Mouse (Mus musculus): ENCODE measurements around the gene Fibp. TPM values are rescaled to one million over a fixed set of nuclear protein-coding genes. Genes with fewer than 3 reads are reported as not detected.

Fibp gene
- polyA plus RNA-seq, 1 experiment from 2014 or later, result 108 TPM

DNA sequence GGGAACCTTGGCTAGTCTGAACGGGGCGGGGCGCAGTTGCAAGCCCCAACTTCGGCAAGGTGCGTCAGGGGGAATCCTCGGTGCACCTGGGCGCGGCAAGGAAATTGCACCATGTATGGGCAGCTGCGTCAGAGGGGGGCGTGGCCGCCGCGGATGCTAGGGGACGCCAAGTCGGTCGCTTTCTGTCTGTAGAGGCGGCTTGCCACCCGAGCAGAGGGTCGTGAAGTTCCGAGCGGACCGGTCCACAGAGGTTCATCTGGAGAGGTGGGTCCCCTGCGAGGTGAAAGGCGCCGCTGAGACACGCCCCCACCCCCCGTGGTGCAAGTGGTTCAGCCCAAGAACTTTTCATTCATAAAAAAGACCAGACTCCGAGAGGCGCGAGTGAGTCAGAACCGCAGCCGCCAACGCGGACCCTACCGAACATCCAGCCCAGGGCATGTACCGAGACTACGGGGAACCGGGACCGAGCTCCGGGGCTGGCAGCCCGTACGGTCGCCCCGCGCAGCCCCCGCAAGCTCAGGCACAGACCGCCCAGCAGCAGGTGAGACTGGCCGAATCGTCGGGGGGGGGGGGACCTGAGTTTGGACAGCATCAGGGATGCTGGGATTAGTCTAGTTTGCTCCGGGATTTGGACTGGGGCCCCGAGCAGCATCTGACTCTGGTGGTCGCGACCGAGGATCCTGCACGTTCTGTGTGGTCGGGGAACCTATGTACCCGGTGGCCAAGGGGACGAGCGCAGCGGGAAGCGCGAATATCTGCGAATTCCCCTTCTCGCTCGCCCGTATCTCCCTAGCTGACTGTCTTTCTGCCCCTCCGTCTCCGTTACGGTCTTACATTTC, 12.7 kb upstream of the Fibp start, which contains the start of gene Fosl1:
TSS of gene Fosl1 (plus strand) at position 33 of the 839 bp plus-strand sequence.
- Histone ChIP-seq H3K4me3 (ENCODE audit: low read length) (peak within 1 kb of the TSS; percentile 53), H3K4me2 (ENCODE audit: low read depth, low read length) (peak within 1 kb of the TSS; percentile 79), H3K36me3 (ENCODE audit: control insufficient read depth, insufficient read depth) (no peaks in the 10 kb centered on the region), H3K4me1 (ENCODE audit: control insufficient read depth, insufficient read depth, low read length) (peaks cover 19% of the 10 kb centered on the region), H3K27me3 (ENCODE audit: control insufficient read depth, insufficient read depth, low read length) (peaks cover 45% of the 10 kb centered on the region), H3K9me3 (replicated peaks; ENCODE audit: control insufficient read depth, low read length) (no peaks in the 10 kb centered on the region), H3K9ac (ENCODE audit: low read length) (peak within 1 kb of the TSS; percentile 58), H3K27ac (ENCODE audit: low read length) (no peak within 1 kb of the TSS)
- WGBS, result under 1% methylated on average over 70 of the region's 70 CpGs
- peak; percentile 42; the same call in 1 of the 2 replicates for ATAC-seq (replicated peaks; ENCODE audit: extremely low read depth, insufficient read depth, low FRiP score)

DNA sequence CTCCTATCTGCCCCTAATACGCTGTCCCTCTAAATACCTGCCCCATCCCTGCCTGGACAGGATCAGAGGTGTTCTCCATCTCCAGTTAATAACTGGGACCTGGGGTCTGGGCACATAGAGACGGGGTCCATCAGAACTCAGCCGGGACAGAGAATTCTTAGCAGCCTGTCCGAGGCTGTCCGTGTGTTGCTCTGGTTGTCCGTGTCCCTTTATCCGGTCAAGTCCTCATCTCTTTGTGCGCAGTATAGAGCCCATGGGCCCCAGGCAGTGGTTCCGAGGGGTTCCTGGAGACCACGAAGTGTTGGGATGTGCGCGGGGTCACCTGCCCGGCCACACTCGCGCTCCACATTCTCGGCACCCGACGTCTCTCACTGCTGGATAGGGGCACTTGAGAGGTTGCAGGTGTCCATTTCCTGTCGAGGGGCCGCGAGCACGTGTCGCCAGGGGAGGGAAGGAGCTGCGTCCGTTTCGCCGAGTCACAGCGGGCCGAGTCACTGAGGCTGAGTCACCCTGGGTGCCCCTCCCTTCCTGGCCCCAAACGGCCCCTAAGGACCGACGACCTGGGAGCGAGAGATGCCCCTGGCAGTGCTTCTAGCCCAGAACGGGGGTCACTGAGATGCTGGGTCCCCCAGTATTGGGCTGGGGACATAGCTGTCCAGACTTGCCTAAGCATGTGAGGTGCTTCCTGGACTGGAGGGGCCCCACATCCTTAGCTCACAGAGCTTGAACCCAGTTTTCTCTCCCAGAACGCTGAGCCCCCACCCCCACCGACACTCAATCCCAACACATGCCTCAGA, 11.9 kb upstream of the Fibp start:
- no peak for ATAC-seq (replicated peaks; ENCODE audit: extremely low read depth, insufficient read depth, low FRiP score)
- Histone ChIP-seq H3K9me3 (replicated peaks; ENCODE audit: control insufficient read depth, low read length) (no peaks in the 10 kb centered on the region), H3K9ac (ENCODE audit: low read length) (peak overlapping the region; percentile 58; the same call in 1 of the 2 replicates), H3K4me2 (ENCODE audit: low read depth, low read length) (peak overlapping the region; percentile 79), H3K36me3 (ENCODE audit: control insufficient read depth, insufficient read depth) (no peaks in the 10 kb centered on the region), H3K27me3 (ENCODE audit: control insufficient read depth, insufficient read depth, low read length) (peaks cover 45% of the 10 kb centered on the region), H3K4me3 (ENCODE audit: low read length) (peak overlapping the region; percentile 53), H3K27ac (ENCODE audit: low read length) (no peak overlapping the region), H3K4me1 (ENCODE audit: control insufficient read depth, insufficient read depth, low read length) (peaks cover 19% of the 10 kb centered on the region)
- 5% methylated on average over 36 of the region's 36 CpGs for WGBS

DNA sequence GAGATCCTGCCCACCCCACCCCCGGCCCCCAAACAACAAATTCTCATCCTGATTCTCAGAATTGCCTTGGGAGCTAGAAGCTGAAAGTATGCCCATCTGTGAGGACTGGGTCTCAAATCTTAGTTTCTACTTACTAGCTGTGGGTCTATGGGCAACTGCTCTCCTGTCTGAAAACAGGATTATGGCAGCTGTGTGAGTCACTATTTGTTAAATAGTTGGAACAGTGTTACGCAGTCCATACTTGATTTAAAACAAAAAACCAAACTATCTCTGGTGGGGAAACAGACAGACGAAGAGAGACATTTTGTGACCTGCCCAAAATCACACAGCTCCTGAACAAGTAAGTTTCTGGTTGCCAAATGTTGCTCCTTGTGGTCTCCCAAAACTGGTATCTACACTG, 10.7 kb upstream of the Fibp start:
- no peak for ATAC-seq (replicated peaks; ENCODE audit: extremely low read depth, insufficient read depth, low FRiP score)
- 76% methylated on average over 3 of the region's 3 CpGs for WGBS
- Histone ChIP-seq H3K9me3 (replicated peaks; ENCODE audit: control insufficient read depth, low read length) (no peaks in the 10 kb centered on the region), H3K36me3 (ENCODE audit: control insufficient read depth, insufficient read depth) (no peaks in the 10 kb centered on the region), H3K9ac (ENCODE audit: low read length) (no peak overlapping the region), H3K27ac (ENCODE audit: low read length) (no peak overlapping the region), H3K27me3 (ENCODE audit: control insufficient read depth, insufficient read depth, low read length) (peaks cover 40% of the 10 kb centered on the region), H3K4me3 (ENCODE audit: low read length) (no peak overlapping the region), H3K4me2 (ENCODE audit: low read depth, low read length) (no peak overlapping the region), H3K4me1 (ENCODE audit: control insufficient read depth, insufficient read depth, low read length) (peaks cover 19% of the 10 kb centered on the region)

DNA sequence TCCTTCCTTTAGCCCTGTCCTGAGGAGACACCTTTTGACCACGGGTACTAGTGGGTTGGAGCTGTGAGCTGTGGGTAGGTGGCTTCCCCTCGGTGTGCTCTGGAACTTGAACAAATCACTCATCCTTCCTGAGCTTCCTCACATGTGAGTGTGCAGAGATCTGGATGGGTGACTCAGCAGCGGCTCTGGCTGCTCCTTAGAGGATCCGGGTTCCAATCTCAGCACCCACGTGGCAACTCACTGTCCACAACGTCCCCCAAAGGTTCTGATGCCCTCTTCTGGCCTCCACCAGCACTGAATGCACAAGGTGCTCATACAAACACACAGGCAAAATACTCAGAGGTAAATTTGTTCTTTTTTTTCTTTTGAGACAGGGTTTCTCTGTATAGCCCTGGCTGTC, 8.6 kb upstream of the Fibp start:
- WGBS, result 67% methylated on average over 6 of the region's 6 CpGs
- no peak overlapping the region for H3K27ac ChIP-seq (ENCODE audit: low read length)
- H3K9me3 ChIP-seq (replicated peaks; ENCODE audit: control insufficient read depth, low read length), result no peaks in the 10 kb centered on the region
- no peak overlapping the region for H3K9ac ChIP-seq (ENCODE audit: low read length)
- H3K4me2 ChIP-seq (ENCODE audit: low read depth, low read length), result no peak overlapping the region
- H3K36me3 ChIP-seq (ENCODE audit: control insufficient read depth, insufficient read depth), result no peaks in the 10 kb centered on the region
- peaks cover 34% of the 10 kb centered on the region for H3K4me1 ChIP-seq (ENCODE audit: control insufficient read depth, insufficient read depth, low read length)
- H3K27me3 ChIP-seq (ENCODE audit: control insufficient read depth, insufficient read depth, low read length), result peaks cover 29% of the 10 kb centered on the region
- ATAC-seq (replicated peaks; ENCODE audit: extremely low read depth, insufficient read depth, low FRiP score), result no peak
- no peak overlapping the region for H3K4me3 ChIP-seq (ENCODE audit: low read length)

DNA sequence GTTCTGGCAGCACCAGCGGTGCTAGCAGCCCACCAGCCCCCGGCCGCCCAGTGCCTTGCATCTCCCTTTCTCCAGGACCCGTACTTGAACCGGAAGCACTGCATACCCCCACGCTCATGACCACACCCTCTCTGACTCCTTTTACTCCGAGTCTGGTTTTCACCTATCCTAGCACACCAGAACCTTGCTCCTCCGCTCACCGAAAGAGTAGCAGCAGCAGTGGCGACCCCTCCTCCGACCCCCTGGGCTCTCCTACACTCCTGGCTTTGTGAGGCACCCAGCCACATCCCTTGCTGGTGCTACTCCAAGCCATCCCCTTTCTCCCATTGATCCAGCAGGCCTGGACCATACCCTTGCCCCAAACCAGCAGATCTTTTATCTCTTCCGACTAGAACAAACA, 5.4 kb upstream of the Fibp start:
- Histone ChIP-seq H3K9ac (ENCODE audit: low read length) (peak overlapping the region; percentile 82), H3K4me3 (ENCODE audit: low read length) (peak overlapping the region; percentile 71), H3K27me3 (ENCODE audit: control insufficient read depth, insufficient read depth, low read length) (peaks cover 6% of the 10 kb centered on the region), H3K9me3 (replicated peaks; ENCODE audit: control insufficient read depth, low read length) (no peaks in the 10 kb centered on the region), H3K4me1 (ENCODE audit: control insufficient read depth, insufficient read depth, low read length) (peaks cover 25% of the 10 kb centered on the region), H3K36me3 (ENCODE audit: control insufficient read depth, insufficient read depth) (no peaks in the 10 kb centered on the region), H3K27ac (ENCODE audit: low read length) (no peak overlapping the region), H3K4me2 (ENCODE audit: low read depth, low read length) (peak overlapping the region; percentile 98)
- WGBS, result 75% methylated on average over 12 of the region's 12 CpGs
- no peak for ATAC-seq (replicated peaks; ENCODE audit: extremely low read depth, insufficient read depth, low FRiP score)

DNA sequence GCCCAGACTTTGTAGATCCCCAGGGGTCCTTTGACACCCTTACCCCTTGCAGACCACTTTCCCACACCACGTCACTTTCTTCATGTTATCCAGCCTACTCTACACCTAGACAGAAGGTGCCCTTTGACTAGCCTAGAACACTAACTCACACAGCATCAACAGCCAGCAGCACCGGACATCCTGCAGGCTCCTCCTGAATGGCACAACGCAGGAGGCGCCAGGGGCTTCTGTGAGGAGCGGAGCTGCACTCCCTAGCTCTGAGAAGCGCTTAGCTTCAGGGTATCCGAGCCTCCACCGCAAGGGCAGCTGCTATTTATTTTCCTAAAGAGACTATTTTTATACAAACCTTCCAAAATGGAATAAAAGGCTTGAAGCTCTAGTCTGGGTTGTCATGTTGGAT, 4.8 kb upstream of the Fibp start:
- peaks cover 25% of the 10 kb centered on the region for H3K4me1 ChIP-seq (ENCODE audit: control insufficient read depth, insufficient read depth, low read length)
- no peak for ATAC-seq (replicated peaks; ENCODE audit: extremely low read depth, insufficient read depth, low FRiP score)
- peak overlapping the region; percentile 71 for H3K4me3 ChIP-seq (ENCODE audit: low read length)
- no peaks in the 10 kb centered on the region for H3K9me3 ChIP-seq (replicated peaks; ENCODE audit: control insufficient read depth, low read length)
- peak overlapping the region; percentile 89 for H3K27ac ChIP-seq (ENCODE audit: low read length)
- no peaks in the 10 kb centered on the region for H3K36me3 ChIP-seq (ENCODE audit: control insufficient read depth, insufficient read depth)
- H3K9ac ChIP-seq (ENCODE audit: low read length), result peak overlapping the region; percentile 82
- WGBS, result 60% methylated on average over 8 of the region's 8 CpGs
- peak overlapping the region; percentile 98 for H3K4me2 ChIP-seq (ENCODE audit: low read depth, low read length)
- H3K27me3 ChIP-seq (ENCODE audit: control insufficient read depth, insufficient read depth, low read length), result peaks cover under 1% of the 10 kb centered on the region; the same call in 1 of the 2 replicates

DNA sequence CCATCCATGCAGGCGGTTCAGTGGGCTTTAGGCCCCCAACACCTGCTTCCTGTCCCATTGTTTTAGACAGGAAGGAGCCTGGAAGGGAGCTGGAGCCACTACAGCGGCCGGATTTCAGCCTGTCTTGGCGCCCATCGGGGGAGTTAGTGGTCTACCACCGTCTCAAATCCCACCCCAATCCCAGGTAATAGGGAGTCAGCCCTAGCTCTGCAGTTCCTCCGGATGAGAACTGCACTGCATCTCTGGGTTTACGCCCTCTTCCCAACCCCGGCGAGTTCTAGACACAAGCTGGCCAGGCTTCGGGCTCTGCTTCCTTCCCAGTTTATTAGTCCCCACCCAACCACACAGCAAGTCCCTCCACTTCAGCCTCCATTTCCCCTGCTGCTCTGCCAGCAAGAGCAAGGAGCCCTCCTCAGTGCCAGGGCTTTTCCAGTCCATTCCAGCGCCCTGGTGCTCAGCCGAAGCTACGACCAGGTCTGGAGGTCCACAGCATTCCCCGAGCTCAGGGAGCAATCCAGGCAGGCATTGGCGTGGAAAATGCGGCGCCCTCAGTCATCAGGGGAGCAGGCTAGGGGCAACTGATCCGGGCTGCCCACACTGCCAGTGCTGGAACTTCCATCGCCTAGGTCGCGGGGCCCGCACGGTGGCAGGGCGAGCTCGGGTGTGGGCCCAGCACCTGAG, 4.0 kb upstream of the Fibp start:
- 3% methylated on average over 26 of the region's 26 CpGs for WGBS
- H3K9me3 ChIP-seq (replicated peaks; ENCODE audit: control insufficient read depth, low read length), result no peaks in the 10 kb centered on the region
- peak; percentile 15; the same call in 1 of the 2 replicates for ATAC-seq (replicated peaks; ENCODE audit: extremely low read depth, insufficient read depth, low FRiP score)
- peak overlapping the region; percentile 82 for H3K9ac ChIP-seq (ENCODE audit: low read length)
- H3K27ac ChIP-seq (ENCODE audit: low read length), result peak overlapping the region; percentile 89
- H3K4me3 ChIP-seq (ENCODE audit: low read length), result peak overlapping the region; percentile 71
- H3K4me2 ChIP-seq (ENCODE audit: low read depth, low read length), result peak overlapping the region; percentile 98
- H3K36me3 ChIP-seq (ENCODE audit: control insufficient read depth, insufficient read depth), result no peaks in the 10 kb centered on the region
- peaks cover 30% of the 10 kb centered on the region for H3K4me1 ChIP-seq (ENCODE audit: control insufficient read depth, insufficient read depth, low read length)
- H3K27me3 ChIP-seq (ENCODE audit: control insufficient read depth, insufficient read depth, low read length), result no peaks in the 10 kb centered on the region

DNA sequence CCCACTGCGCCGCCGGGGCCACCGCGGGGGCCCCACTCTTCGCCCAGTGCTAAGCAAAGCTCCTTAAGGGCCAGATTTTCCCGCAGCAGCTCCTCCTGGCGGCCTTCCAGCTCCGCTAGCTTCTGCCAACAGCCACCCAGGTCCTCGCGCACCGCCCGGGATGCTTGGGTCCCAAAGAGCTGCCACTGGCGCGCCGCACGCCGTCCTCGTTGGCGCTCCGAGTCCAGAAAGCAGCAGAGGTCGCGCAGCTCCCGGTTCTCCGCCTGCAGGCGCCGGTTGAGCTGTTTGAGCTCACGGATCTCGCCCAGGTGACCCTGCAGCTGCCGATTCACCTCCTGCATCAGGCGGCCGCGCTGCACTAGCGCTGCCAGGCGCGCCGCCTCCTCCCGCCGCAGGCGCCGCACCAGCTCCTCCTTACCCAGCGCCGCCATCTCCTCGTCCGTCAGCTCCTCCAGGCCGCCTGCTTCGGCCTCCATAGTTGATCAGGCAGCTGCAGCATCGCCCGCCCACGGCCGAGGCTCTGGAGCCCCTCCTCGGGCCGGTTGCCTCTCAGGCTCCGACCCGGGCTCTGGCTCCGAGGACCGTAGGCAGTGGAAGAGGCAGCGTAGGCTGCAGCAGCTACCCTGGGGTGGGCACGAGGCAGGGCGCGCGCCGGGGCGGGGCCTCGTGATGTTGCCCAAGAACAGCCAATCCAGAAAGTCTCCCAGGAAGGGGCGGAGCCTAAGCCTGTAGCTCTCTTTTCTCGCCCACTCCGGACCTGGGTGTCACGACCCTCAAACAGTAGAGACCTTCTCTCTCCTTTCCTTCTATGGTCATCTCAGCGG, 3.3 kb upstream of the Fibp start:
- Histone ChIP-seq H3K9me3 (replicated peaks; ENCODE audit: control insufficient read depth, low read length) (no peaks in the 10 kb centered on the region), H3K4me1 (ENCODE audit: control insufficient read depth, insufficient read depth, low read length) (peaks cover 32% of the 10 kb centered on the region), H3K9ac (ENCODE audit: low read length) (peak overlapping the region; percentile 82), H3K27me3 (ENCODE audit: control insufficient read depth, insufficient read depth, low read length) (no peaks in the 10 kb centered on the region), H3K4me2 (ENCODE audit: low read depth, low read length) (peak overlapping the region; percentile 98), H3K27ac (ENCODE audit: low read length) (peak overlapping the region; percentile 89), H3K36me3 (ENCODE audit: control insufficient read depth, insufficient read depth) (no peaks in the 10 kb centered on the region), H3K4me3 (ENCODE audit: low read length) (peak overlapping the region; percentile 71)
- under 1% methylated on average over 70 of the region's 70 CpGs for WGBS
- ATAC-seq (replicated peaks; ENCODE audit: extremely low read depth, insufficient read depth, low FRiP score), result peak; percentile 91
